Mouse (Mus musculus): ENCODE data around the gene Lrp8. TPM values are rescaled to one million over a fixed set of nuclear protein-coding genes. Genes with fewer than 3 reads are reported as not detected.

Lrp8 gene
- 60.7 and 90.2 TPM in 2 replicates for total RNA-seq (2014; rRNA removed)
- 21.9 and 38.3 TPM in 2 replicates for polyA plus RNA-seq (2015; fragmentation: Nextera tagmentation; extraction: Ambion mirVana)

DNA sequence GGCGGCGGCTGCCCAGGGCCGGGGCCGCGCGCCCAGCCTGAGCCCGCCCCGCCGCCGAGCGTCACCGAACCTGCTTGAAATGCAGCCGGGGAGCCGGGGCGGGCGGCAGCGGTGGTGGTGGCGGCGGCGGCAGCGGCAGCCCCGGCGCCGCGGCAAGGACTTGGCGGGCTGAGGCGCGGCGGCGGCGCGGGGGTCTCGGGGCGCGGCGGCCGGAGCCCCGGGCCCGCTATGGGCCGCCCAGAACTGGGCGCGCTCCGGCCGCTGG is at the start of gene Lrp8:
Gene Lrp8, plus strand, starts transcription at position 77 of the 265 bp plus-strand sequence.
- Histone ChIP-seq H3K36me3 (ENCODE audit: insufficient read depth) (peaks cover 15% of the 10 kb centered on the region; the same call in 1 of the 2 replicates), H3K27ac (ENCODE audit: low read depth, low read length) (peak within 1 kb of the TSS; percentile 97), H3K9me3 (ENCODE audit: low read length) (no peaks in the 10 kb centered on the region), H3K4me2 (ENCODE audit: low read depth) (peak within 1 kb of the TSS; percentile 88), H3K4me3 (ENCODE audit: low read depth, low read length) (peak within 1 kb of the TSS; percentile 83), H3K4me1 (ENCODE audit: insufficient read depth) (peaks cover 29% of the 10 kb centered on the region), H3K9ac (peak within 1 kb of the TSS; percentile 95), H3K27me3 (ENCODE audit: insufficient read depth, low read length) (no peaks in the 10 kb centered on the region)
- TF ChIP-seq CTCF (IDR thresholded peaks at IDR 0.05; ENCODE audit: low read depth), result no peak
- DNase-seq, result no peak
- no peak for ATAC-seq
- WGBS, result 0% methylated on average over 3 of the region's 44 CpGs

- no peak for DNase-seq
- no peaks in the 10 kb centered on the region for H3K9me3 ChIP-seq (ENCODE audit: low read length)
- no peaks in the 10 kb centered on the region for H3K36me3 ChIP-seq (ENCODE audit: insufficient read depth)
- no peak for TF ChIP-seq CTCF (IDR thresholded peaks at IDR 0.05; ENCODE audit: low read depth)
- WGBS, result 18% methylated on average over 9 of the region's 10 CpGs
- no peak overlapping the region for H3K9ac ChIP-seq
- H3K27me3 ChIP-seq (ENCODE audit: insufficient read depth, low read length), result no peaks in the 10 kb centered on the region
- ATAC-seq, result 0 out of 2 replicates have a peak, but pooled peaks have one; percentile 30
- no peak overlapping the region for H3K27ac ChIP-seq (ENCODE audit: low read depth, low read length)
- peaks cover 4% of the 10 kb centered on the region; the same call in 1 of the 2 replicates for H3K4me1 ChIP-seq (ENCODE audit: insufficient read depth)
- H3K4me3 ChIP-seq (ENCODE audit: low read depth, low read length), result no peak overlapping the region
- no peak overlapping the region for H3K4me2 ChIP-seq (ENCODE audit: low read depth)
Observed at GRCm38 (mm10) chr4:107756222-107756621, 45.8 kb upstream of the Lrp8 start.

- ATAC-seq, result peak; percentile 49; the same call in 1 of the 2 replicates
- H3K4me1 ChIP-seq (ENCODE audit: insufficient read depth), result peaks cover 4% of the 10 kb centered on the region; the same call in 1 of the 2 replicates
- no peaks in the 10 kb centered on the region for H3K36me3 ChIP-seq (ENCODE audit: insufficient read depth)
- no peaks in the 10 kb centered on the region for H3K9me3 ChIP-seq (ENCODE audit: low read length)
- no peak overlapping the region for H3K4me2 ChIP-seq (ENCODE audit: low read depth)
- H3K27me3 ChIP-seq (ENCODE audit: insufficient read depth, low read length), result no peaks in the 10 kb centered on the region
- TF ChIP-seq CTCF (IDR thresholded peaks at IDR 0.05; ENCODE audit: low read depth), result no peak
- H3K9ac ChIP-seq, result no peak overlapping the region
- H3K27ac ChIP-seq (ENCODE audit: low read depth, low read length), result no peak overlapping the region
- no peak overlapping the region for H3K4me3 ChIP-seq (ENCODE audit: low read depth, low read length)
- 43% methylated on average over 15 of the region's 15 CpGs for WGBS
- no peak for DNase-seq
Observed at GRCm38 (mm10) chr4:107757487-107758470, 44.3 kb upstream of the Lrp8 start.

GRCm38 (mm10) chr4:107758938-107759337 is 43.1 kb upstream of the Lrp8 start:
- Histone ChIP-seq H3K9me3 (ENCODE audit: low read length) (no peaks in the 10 kb centered on the region), H3K27ac (ENCODE audit: low read depth, low read length) (no peak overlapping the region), H3K4me3 (ENCODE audit: low read depth, low read length) (no peak overlapping the region), H3K4me2 (ENCODE audit: low read depth) (no peak overlapping the region), H3K9ac (no peak overlapping the region), H3K4me1 (ENCODE audit: insufficient read depth) (peaks cover 4% of the 10 kb centered on the region; the same call in 1 of the 2 replicates), H3K36me3 (ENCODE audit: insufficient read depth) (no peaks in the 10 kb centered on the region), H3K27me3 (ENCODE audit: insufficient read depth, low read length) (no peaks in the 10 kb centered on the region)
- TF ChIP-seq CTCF (IDR thresholded peaks at IDR 0.05; ENCODE audit: low read depth), result no peak
- ATAC-seq (no peak), DNase-seq (no peak)
- WGBS, result 71% methylated on average over 9 of the region's 9 CpGs

DNA sequence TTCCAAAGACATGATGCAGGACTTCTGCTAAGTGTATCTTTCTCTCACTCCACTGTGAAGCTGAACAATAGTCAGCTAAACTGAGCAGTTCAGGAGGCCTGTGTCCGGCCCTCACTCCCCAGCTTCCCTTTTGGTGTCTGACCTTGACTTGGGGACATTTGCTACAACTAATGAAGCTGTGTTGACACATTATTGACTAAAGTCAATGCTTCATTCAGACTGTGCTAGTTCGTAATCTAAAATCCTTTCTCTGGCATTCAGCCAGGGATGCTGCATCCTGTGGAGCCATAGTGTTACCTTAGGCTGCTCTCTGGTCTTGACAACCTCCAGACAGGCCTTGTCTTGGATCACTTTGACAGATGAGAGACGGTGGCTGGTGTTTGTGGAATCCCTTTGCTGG is 39.1 kb upstream of the Lrp8 start:
- TF ChIP-seq CTCF (IDR thresholded peaks at IDR 0.05; ENCODE audit: low read depth), result no peak
- Histone ChIP-seq H3K4me3 (ENCODE audit: low read depth, low read length) (no peak overlapping the region), H3K27ac (ENCODE audit: low read depth, low read length) (no peak overlapping the region), H3K9ac (no peak overlapping the region), H3K9me3 (ENCODE audit: low read length) (no peaks in the 10 kb centered on the region), H3K36me3 (ENCODE audit: insufficient read depth) (no peaks in the 10 kb centered on the region), H3K4me1 (ENCODE audit: insufficient read depth) (peaks cover 3% of the 10 kb centered on the region; the same call in 1 of the 2 replicates), H3K27me3 (ENCODE audit: insufficient read depth, low read length) (no peaks in the 10 kb centered on the region), H3K4me2 (ENCODE audit: low read depth) (no peak overlapping the region)
- ATAC-seq (no peak), DNase-seq (no peak)
- 54% methylated on average over 3 of the region's 3 CpGs for WGBS

DNA sequence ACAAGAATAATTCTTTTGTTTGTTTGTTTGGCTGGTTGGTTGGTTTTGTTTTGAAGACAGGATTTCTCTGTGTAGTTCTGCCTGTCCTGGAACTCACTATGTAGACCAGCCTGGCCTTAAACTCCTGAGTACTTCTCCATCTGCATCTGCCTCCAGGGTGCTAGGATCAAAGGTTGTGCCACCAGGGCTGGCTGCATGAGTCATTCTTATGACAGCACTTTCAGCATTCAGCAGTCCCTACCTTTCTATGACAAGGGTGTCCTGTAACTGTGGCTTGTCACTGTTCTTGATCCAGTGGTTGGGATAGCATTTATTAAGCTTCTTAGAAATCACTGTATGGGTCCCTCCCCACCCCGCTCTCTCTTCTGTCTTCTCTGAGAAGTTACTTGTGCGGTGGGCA is 38.5 kb upstream of the Lrp8 start:
- Histone ChIP-seq H3K4me1 (ENCODE audit: insufficient read depth) (no peaks in the 10 kb centered on the region), H3K9ac (no peak overlapping the region), H3K9me3 (ENCODE audit: low read length) (no peaks in the 10 kb centered on the region), H3K4me2 (ENCODE audit: low read depth) (no peak overlapping the region), H3K4me3 (ENCODE audit: low read depth, low read length) (no peak overlapping the region), H3K27me3 (ENCODE audit: insufficient read depth, low read length) (no peaks in the 10 kb centered on the region), H3K36me3 (ENCODE audit: insufficient read depth) (no peaks in the 10 kb centered on the region), H3K27ac (ENCODE audit: low read depth, low read length) (no peak overlapping the region)
- DNase-seq (no peak), ATAC-seq (no peak)
- no peak for TF ChIP-seq CTCF (IDR thresholded peaks at IDR 0.05; ENCODE audit: low read depth)
- WGBS, result 98% methylated on average over 2 of the region's 2 CpGs

- no peak for DNase-seq
- Histone ChIP-seq H3K36me3 (ENCODE audit: insufficient read depth) (no peaks in the 10 kb centered on the region), H3K4me3 (ENCODE audit: low read depth, low read length) (no peak overlapping the region), H3K4me1 (ENCODE audit: insufficient read depth) (no peaks in the 10 kb centered on the region), H3K27me3 (ENCODE audit: insufficient read depth, low read length) (no peaks in the 10 kb centered on the region), H3K9ac (no peak overlapping the region), H3K4me2 (ENCODE audit: low read depth) (no peak overlapping the region), H3K27ac (ENCODE audit: low read depth, low read length) (no peak overlapping the region), H3K9me3 (ENCODE audit: low read length) (no peaks in the 10 kb centered on the region)
- peak; percentile 59 for ATAC-seq
- 34% methylated on average over 9 of the region's 9 CpGs for WGBS
- no peak for TF ChIP-seq CTCF (IDR thresholded peaks at IDR 0.05; ENCODE audit: low read depth)
Observed at GRCm38 (mm10) chr4:107765196-107765813, 36.8 kb upstream of the Lrp8 start.
